Mouse (Mus musculus) layer of hippocampus, adult 6 months (tissue): ENCODE data around the gene Qdpr. TPM values are rescaled to one million over a fixed set of nuclear protein-coding genes. Genes with fewer than 3 reads are reported as not detected.

Experiments used
- long read RNA-seq, 2 experiments: library from polyadenylated mRNA; unstranded; transcript quantifications; one replicate each; pipeline ENCODE4 v2.0.0; 2019 to 2020
- polyA plus RNA-seq: library from polyadenylated mRNA; unstranded; fragments of <200 nt; fragmentation: Nextera tagmentation; gene quantifications from 2 replicates; pipeline ENCODE4 v1.2.3, GENCODE M21; 2021

The Qdpr gene
- 371 and 471 TPM in 2 replicates for polyA plus RNA-seq
- long read RNA-seq, experiment 1, transcript Qdpr-210 (4 exons, 887 nt): minor isoform, 12 of 613 reads
- long read RNA-seq, experiment 1, transcript Qdpr-201 (7 exons, 1,380 nt): major isoform, 536 of 613 reads
- long read RNA-seq, experiment 1, transcript Qdpr-203 (7 exons, 1,232 nt): minor isoform, 5 of 613 reads
- long read RNA-seq, experiment 1, partial matches to known transcripts: 26 of 613 reads
- long read RNA-seq, experiment 1, other reads (novel, unspliced or antisense): 32 of 613 reads
- long read RNA-seq, experiment 2, transcript Qdpr-201 (7 exons, 1,380 nt): major isoform, 1,094 of 1,137 reads
- long read RNA-seq, experiment 2, transcript Qdpr-203 (7 exons, 1,232 nt): minor isoform, 8 of 1,137 reads
- long read RNA-seq, experiment 2, partial matches to known transcripts: 9 of 1,137 reads
- long read RNA-seq, experiment 2, other reads (novel, unspliced or antisense): 20 of 1,137 reads

DNA sequence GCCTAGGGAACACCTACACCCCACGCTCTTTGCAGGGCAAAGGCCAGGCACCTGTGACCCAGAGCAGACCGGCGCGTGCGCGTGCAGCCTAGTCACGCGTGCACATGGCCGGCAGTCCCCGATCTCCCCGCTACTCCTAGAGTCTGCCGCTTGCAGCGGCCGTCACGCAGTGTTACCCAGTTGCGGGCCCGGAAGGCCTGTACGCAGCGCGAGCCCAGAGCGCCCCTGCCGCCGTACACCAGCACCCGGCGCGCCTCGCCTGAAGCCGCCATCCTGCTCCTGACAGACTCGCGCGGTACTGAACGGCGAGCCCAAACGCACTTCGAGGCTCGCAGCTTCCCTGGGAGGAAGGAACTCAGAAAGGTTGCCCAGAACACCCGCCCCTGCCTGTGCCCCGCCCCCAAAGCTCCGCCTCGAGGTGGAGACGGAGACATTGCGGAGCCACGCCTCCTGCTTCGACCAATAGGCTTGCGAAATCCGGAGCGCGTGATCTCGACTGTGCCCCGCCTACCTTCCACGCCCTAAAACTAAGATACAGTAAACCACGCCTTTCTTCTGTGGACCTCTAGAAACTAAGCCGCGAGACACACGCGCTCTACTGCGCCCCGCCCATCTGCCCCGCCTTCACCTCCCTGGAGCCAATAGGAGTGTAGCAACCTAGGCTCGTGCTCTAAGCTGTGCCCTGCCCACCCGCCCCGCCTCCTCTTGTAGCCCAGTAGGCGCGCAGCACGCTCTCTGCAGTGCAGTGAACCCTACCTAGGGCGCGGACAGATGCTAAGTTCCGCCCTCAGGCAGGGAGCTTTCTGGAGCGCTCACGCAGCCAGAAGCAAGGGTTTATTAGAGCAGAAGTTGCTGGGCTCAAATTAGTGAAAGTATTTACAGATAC, at the start of gene Qdpr:
TSS of gene Qdpr (minus strand) at position 406 of the 886 bp plus-strand sequence.

DNA sequence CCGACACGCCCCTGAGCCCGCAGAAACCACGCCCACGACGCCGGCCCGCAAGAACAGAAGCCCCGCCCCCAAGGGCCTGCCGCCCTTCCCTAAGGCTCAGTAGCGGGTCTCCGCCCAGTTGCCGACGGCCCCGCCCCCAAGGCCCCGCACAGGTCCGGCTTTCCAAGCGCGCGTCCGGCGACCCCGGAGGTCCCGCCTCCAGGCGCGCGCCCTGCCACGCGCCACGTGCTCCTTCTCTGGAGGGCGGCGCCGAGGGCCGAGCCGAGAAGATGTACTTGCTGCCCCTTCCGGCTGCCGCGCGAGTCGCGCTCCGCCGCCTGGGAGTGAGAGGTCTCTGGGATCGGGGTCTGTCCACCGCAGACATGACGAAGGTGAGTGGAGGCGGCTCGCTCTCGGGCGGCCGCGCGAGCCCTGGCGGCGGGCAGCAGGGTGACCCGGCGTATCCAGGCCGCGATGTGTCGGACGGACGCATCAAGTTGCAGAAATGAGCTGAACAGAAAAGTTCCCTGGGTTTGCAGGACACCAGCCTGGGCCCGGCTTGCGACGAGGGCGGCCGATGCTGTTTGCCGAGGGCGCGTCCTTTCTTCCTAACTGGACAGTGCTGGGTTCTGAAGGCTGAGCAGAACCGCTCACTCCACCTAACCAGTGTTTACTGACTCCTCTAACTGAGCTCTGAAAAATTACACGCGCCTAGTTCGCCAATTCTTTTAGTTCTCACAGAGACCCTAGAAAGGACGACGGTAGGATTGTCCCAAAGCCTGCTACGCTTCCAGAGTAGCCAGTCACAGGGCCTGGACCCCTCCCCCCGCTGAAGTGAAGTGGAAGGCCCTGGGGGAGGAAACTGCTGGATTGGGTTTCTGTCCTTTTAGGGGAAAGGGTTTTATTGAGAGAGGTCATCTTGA, 43.4 kb upstream of the Qdpr start, which contains the start of gene Lap3:
TSS of gene Lap3 (plus strand) at position 184 of the 902 bp plus-strand sequence.

DNA sequence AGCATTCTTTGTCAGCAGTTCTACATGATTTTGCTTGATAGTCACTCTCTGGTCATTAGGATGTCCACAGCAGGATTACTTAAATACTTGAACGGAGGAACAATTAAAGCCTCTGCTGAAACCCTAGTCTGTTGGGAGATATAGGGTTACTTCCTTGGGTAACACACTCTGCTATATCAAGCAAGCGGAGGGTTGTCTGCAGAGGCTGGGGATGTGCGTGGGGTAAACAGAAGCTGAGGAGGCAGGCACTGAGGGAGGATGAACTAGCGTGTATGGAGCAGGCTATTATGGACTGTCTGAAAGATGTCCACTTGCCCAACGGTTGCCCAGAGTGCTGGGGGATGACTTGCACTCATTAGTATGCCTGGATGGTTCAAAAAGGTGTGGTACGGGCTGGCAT, 3.4 kb upstream of the Qdpr start, which contains the start of gene Clrn2:
TSS of gene Clrn2 (plus strand) at position 301 of the 400 bp plus-strand sequence.

Other genes starting within 250 kb of the Qdpr start
- gene Clrn2, start 3.5 kb upstream of the Qdpr start, polyA plus RNA-seq: 0.21 and 0.70 TPM in 2 replicates
- gene Lap3, start 43.1 kb upstream of the Qdpr start, polyA plus RNA-seq: 98.4 and 98.7 TPM in 2 replicates
- 420 and 422 TPM in 2 replicates for gene Med28, start 70.0 kb upstream of the Qdpr start, polyA plus RNA-seq
- 1.5 and 1.6 TPM in 2 replicates for gene Fam184b, start 189.4 kb upstream of the Qdpr start, polyA plus RNA-seq
- 0.10 and 0.14 TPM in 2 replicates for gene Ncapg, start 219.7 kb upstream of the Qdpr start, polyA plus RNA-seq